Mouse (Mus musculus) ES-E14 (cell line): ENCODE results near the gene Hsph1.

Experiments
- CHD2 ChIP-seq: IDR thresholded peaks from 2 replicates; pipeline ENCODE4 v1.6.1; 2014; ENCODE audit warnings: mild to moderate bottlenecking, low read depth, low read length, inconsistent platforms
- HCFC1 ChIP-seq: IDR thresholded peaks from 2 replicates; pipeline ENCODE4 v1.6.1; 2012; ENCODE audit warnings: low read length, inconsistent platforms, borderline replicate concordance; ENCODE audit not compliant: insufficient read depth
- MAFK ChIP-seq: IDR thresholded peaks from 2 replicates; pipeline ENCODE4 v1.6.1; 2014; ENCODE audit warnings: mild to moderate bottlenecking, low read depth, low read length, inconsistent platforms; ENCODE audit not compliant: insufficient read depth
- ZC3H11A ChIP-seq: IDR thresholded peaks from 2 replicates; pipeline ENCODE4 v1.6.1; 2012; ENCODE audit warnings: low read depth, mild to moderate bottlenecking, inconsistent platforms, low read length, borderline replicate concordance
- ZNF384 ChIP-seq: IDR thresholded peaks from 2 replicates; pipeline ENCODE4 v1.6.1; 2012; ENCODE audit warnings: low read depth, low read length, inconsistent platforms

- TF ChIP-seq HCFC1 (no peak), CHD2 (no peak), ZC3H11A (no peak), MAFK (no peak), ZNF384 (no peak)
Observed at GRCm38 (mm10) chr5:149679886-149680285, 43.7 kb upstream of the Hsph1 start.
